Mouse (Mus musculus): Measurements from ENCODE around the gene Gm5089. TPM values are rescaled to one million over a fixed set of nuclear protein-coding genes. Genes with fewer than 3 reads are reported as not detected.

The Gm5089 gene
- polyA plus RNA-seq, 1 experiment from 2014 or later: not detected

DNA sequence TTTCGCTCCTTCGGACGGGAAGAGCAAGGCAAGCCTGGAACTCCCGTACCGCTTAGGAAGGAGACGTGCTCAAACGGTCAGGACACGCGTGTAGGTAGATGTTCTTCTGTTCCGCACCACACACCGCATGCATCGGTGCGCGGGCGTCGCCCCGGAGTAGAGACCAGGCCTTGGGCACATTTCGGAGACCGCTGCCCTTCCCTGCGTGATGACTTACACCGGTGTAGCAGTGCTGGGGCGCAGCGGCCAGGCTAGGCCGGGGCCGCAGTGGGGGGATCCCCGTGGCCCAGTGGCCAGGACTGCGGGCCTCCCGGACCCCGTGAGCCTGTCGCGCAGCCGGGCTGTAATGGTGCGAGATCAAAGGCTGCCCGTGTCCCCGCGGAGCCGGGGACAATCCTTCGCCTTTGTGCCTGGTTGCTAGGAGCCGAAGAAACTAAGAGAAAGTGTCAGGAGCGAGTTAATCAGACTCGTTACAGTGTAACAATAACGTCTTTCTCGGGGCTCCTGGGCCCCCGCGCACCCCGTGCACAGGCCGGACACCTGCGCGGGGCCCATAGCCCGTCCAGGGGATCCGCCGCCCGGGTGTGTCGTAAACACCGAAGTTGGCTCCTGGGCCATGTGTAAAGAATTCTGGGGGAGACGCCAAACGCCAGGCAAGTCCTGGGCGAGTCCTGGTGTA lies 44.2 kb downstream of the Gm5089 start:
- Histone ChIP-seq H3K4me2 (peak overlapping the region; percentile 75), H3K36me3 (no peaks in the 10 kb centered on the region), H3K4me3 (peak overlapping the region; percentile 51), H3K9ac (peak overlapping the region; percentile 69), H3K27ac (replicated peaks) (no peak overlapping the region), H3K4me1 (peaks cover 16% of the 10 kb centered on the region), H3K9me3 (no peaks in the 10 kb centered on the region), H3K27me3 (replicated peaks) (peaks cover 86% of the 10 kb centered on the region)
- WGBS: 2% methylated on average over 58 of the region's 58 CpGs
- ATAC-seq (ENCODE audit: extremely low read depth, insufficient number of reproducible peaks, low FRiP score, low TSS enrichment): no peak

DNA sequence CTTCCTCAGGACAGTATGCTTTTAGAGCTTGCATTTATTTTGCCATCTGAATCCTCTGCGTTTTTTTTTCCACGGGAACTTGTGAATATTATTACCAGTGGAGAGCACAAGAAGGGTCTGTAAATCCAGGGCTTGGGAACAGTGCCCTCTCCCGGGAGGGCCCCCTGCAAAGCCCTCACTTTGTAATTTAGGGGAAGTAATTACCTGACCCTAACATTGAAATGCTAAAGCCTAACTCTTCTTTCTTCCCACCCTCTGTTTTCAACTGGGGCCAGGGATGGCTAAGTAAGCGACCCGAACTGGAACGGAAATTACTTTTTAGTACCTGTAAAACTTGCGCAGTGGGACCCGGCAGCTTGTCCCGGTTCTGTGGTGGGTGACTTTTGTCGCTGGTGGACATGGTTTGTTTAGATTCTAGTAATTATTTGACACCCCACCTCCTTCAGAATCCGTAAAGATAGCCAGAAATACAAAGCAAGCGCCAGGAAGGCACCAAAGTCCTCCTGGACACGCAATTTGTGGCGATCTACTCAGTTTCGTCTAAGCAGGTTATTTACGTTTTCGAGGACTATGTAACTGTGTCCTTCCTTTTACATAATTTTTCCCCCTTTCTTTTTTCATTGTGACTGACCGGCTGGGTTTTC lies 44.9 kb downstream of the Gm5089 start:
- Histone ChIP-seq H3K36me3 (no peaks in the 10 kb centered on the region), H3K4me3 (peak overlapping the region; percentile 51), H3K4me1 (peaks cover 16% of the 10 kb centered on the region), H3K4me2 (peak overlapping the region; percentile 75), H3K27me3 (replicated peaks) (peaks cover 79% of the 10 kb centered on the region), H3K27ac (replicated peaks) (no peak overlapping the region), H3K9ac (peak overlapping the region; percentile 69), H3K9me3 (no peaks in the 10 kb centered on the region)
- no peak for ATAC-seq (ENCODE audit: extremely low read depth, insufficient number of reproducible peaks, low FRiP score, low TSS enrichment)
- WGBS: 3% methylated on average over 18 of the region's 18 CpGs

DNA sequence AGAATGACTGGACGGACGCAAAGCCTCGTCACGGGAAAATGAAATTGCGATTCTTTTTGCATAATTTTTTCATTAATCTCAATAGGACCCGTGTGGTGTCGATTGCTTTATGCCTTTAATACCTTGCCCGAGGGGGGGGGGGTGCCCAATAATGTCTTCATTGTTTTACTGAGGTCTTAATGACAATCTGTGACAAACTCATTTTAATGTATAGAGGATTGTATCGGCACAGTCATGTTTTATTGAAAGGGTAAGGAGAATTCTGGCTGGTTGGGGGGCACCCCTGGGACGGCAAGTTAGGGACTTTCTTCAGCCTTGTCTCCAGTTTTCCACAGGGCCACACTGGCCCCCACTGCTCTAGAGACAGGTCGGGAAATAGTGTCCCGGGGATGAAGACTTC lies 45.7 kb downstream of the Gm5089 start:
- Histone ChIP-seq H3K9me3 (no peaks in the 10 kb centered on the region), H3K4me1 (peaks cover 16% of the 10 kb centered on the region), H3K9ac (no peak overlapping the region), H3K36me3 (no peaks in the 10 kb centered on the region), H3K4me3 (no peak overlapping the region), H3K4me2 (no peak overlapping the region), H3K27ac (replicated peaks) (no peak overlapping the region), H3K27me3 (replicated peaks) (peaks cover 72% of the 10 kb centered on the region)
- ATAC-seq (ENCODE audit: extremely low read depth, insufficient number of reproducible peaks, low FRiP score, low TSS enrichment): no peak
- 66% methylated on average over 12 of the region's 12 CpGs for WGBS

DNA sequence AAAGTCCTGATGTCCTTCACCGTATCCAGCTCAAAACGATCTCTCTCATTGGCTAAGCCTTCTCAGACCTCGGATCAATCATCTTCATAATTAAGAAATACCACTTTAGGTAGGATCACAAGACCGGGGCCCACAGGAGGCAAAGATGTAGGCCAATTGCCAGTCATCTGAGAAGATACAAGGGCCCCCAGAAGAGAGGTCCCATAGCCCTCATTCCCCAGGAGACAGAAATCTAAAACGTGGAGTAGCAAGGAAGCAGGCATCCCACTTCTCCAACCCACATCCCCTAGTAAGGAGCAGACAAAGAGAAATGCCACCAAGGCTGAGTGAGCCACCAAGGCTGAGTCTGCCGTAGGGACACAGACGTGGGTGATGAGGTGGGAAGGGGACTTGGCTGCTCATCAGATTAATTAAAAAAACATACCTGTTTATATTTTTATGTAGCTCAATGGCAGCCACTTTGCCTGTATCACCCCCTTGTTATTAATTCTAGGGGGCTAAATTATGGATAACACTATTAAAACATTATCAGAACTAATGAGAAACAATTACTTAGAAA lies 46.2 kb downstream of the Gm5089 start:
- no peaks in the 10 kb centered on the region for H3K9me3 ChIP-seq
- no peak overlapping the region for H3K27ac ChIP-seq (replicated peaks)
- no peaks in the 10 kb centered on the region for H3K36me3 ChIP-seq
- no peak overlapping the region for H3K9ac ChIP-seq
- H3K4me1 ChIP-seq: peaks cover 16% of the 10 kb centered on the region
- ATAC-seq (ENCODE audit: extremely low read depth, insufficient number of reproducible peaks, low FRiP score, low TSS enrichment): no peak
- peaks cover 66% of the 10 kb centered on the region for H3K27me3 ChIP-seq (replicated peaks)
- H3K4me3 ChIP-seq: no peak overlapping the region
- no peak overlapping the region for H3K4me2 ChIP-seq
- WGBS: 81% methylated on average over 7 of the region's 7 CpGs

DNA sequence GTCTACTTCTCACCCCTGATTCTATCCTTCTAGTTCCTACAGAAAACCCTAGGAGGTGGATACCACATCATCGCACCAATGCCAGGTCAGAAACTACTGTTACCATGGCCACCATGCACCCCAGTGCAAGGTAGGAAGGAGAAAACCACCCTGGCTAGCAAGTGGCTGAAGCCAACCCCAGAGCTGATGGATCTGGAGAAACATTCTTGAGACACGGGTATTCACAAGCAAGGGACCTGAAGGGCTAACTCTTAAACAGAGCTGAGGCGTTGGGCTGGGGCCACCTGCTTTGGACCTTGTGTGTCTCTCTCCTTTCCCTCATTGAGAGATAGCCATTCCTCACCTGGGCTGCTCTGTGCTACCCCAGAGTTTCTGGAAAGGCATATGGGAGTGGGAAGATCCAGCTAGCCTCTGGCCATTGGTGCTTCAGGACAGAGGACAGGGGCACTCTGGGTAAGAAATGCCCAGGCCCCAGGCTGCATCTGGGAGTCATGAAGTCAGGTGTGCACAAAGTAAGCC lies 47.4 kb downstream of the Gm5089 start:
- 75% methylated on average over 3 of the region's 3 CpGs for WGBS
- no peak for ATAC-seq (ENCODE audit: extremely low read depth, insufficient number of reproducible peaks, low FRiP score, low TSS enrichment)
- H3K27me3 ChIP-seq (replicated peaks): peaks cover 56% of the 10 kb centered on the region

DNA sequence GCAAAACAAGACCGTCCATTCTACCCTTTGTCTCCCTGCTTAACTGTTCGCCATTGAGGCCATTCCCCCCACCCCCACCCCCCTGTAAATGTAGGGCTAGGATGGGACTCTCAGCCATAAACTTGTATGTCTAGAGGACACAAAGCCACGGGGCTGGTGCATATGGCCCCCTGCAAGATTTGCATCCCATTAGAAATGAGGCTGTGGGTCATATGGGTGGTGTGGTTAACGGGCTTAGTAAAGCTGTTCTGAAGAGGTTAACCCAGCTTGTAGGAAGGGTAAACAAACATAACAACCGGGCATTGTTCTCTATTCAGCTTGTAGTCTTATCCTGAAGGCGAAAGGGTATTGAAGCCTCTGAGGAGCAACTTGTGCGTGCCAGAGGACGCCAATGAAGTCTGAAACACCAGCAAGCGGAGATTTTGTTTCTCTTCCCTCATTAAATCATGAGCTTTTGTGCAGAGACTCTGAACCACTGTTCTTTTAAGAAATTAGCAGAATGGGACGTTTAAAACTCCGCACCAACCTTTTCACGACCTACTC lies 48.1 kb downstream of the Gm5089 start:
- Histone ChIP-seq H3K9me3 (no peaks in the 10 kb centered on the region), H3K9ac (no peak overlapping the region), H3K4me2 (no peak overlapping the region), H3K4me1 (peaks cover 16% of the 10 kb centered on the region), H3K27me3 (replicated peaks) (peaks cover 49% of the 10 kb centered on the region), H3K36me3 (no peaks in the 10 kb centered on the region), H3K4me3 (no peak overlapping the region), H3K27ac (replicated peaks) (no peak overlapping the region)
- 64% methylated on average over 12 of the region's 12 CpGs for WGBS
- no peak for ATAC-seq (ENCODE audit: extremely low read depth, insufficient number of reproducible peaks, low FRiP score, low TSS enrichment)

More for the DNA sequence above, 47.4 kb downstream of the Gm5089 start:
- Histone ChIP-seq H3K9ac (no peak overlapping the region), H3K36me3 (no peaks in the 10 kb centered on the region), H3K4me3 (no peak overlapping the region), H3K27ac (replicated peaks) (no peak overlapping the region), H3K9me3 (no peaks in the 10 kb centered on the region), H3K4me2 (no peak overlapping the region), H3K4me1 (peaks cover 16% of the 10 kb centered on the region)

DNA sequence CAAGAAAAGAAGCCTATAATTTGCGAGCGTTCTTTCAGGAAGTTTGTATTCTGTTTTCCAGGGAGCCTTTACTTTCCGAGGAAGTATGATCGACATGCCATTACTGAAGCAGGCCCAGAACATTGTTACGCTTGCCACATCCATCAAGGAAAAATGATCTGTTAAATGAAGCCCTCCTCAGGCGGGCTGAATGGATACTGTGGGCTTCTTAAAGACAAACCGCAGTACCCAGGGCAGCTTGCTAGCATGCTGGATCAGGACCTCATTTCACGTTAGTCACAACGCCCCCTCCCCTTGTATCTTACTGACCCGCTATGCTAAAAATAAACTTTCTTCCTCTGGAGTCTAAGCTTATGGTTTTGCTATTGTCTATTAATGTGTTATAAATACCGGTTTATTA lies 49.0 kb downstream of the Gm5089 start:
- no peak overlapping the region for H3K9ac ChIP-seq
- H3K4me3 ChIP-seq: no peak overlapping the region
- no peak overlapping the region for H3K4me2 ChIP-seq
- H3K36me3 ChIP-seq: no peaks in the 10 kb centered on the region
- H3K9me3 ChIP-seq: no peaks in the 10 kb centered on the region
- peaks cover 14% of the 10 kb centered on the region for H3K4me1 ChIP-seq
- ATAC-seq (ENCODE audit: extremely low read depth, insufficient number of reproducible peaks, low FRiP score, low TSS enrichment): no peak
- 71% methylated on average over 11 of the region's 11 CpGs for WGBS
- H3K27ac ChIP-seq (replicated peaks): no peak overlapping the region
- peaks cover 40% of the 10 kb centered on the region for H3K27me3 ChIP-seq (replicated peaks)

- Histone ChIP-seq H3K27ac (replicated peaks) (no peak overlapping the region), H3K4me2 (no peak overlapping the region), H3K27me3 (replicated peaks) (peaks cover 20% of the 10 kb centered on the region), H3K9me3 (no peaks in the 10 kb centered on the region), H3K4me1 (no peaks in the 10 kb centered on the region), H3K9ac (no peak overlapping the region), H3K4me3 (no peak overlapping the region), H3K36me3 (no peaks in the 10 kb centered on the region)
- no peak for ATAC-seq (ENCODE audit: extremely low read depth, insufficient number of reproducible peaks, low FRiP score, low TSS enrichment)
- WGBS: 88% methylated on average over 5 of the region's 5 CpGs
These were observed 51.0 kb downstream of the Gm5089 start for GRCm38 (mm10) chr14:122399906-122400305.

GRCm38 (mm10) chr14:122398676-122399075 lies 52.2 kb downstream of the Gm5089 start:
- Histone ChIP-seq H3K9ac (no peak overlapping the region), H3K4me3 (no peak overlapping the region), H3K27me3 (replicated peaks) (peaks cover 8% of the 10 kb centered on the region), H3K4me2 (no peak overlapping the region), H3K36me3 (no peaks in the 10 kb centered on the region), H3K4me1 (no peaks in the 10 kb centered on the region), H3K27ac (replicated peaks) (no peak overlapping the region), H3K9me3 (no peaks in the 10 kb centered on the region)
- 72% methylated on average over 4 of the region's 4 CpGs for WGBS
- no peak for ATAC-seq (ENCODE audit: extremely low read depth, insufficient number of reproducible peaks, low FRiP score, low TSS enrichment)

- ATAC-seq (ENCODE audit: extremely low read depth, insufficient number of reproducible peaks, low FRiP score, low TSS enrichment): no peak
- H3K36me3 ChIP-seq: no peaks in the 10 kb centered on the region
- H3K27me3 ChIP-seq (replicated peaks): no peaks in the 10 kb centered on the region
- H3K27ac ChIP-seq (replicated peaks): no peak overlapping the region
- H3K9me3 ChIP-seq: no peaks in the 10 kb centered on the region
- 81% methylated on average over 1 of the region's 1 CpGs for WGBS
- H3K4me2 ChIP-seq: no peak overlapping the region
- no peaks in the 10 kb centered on the region for H3K4me1 ChIP-seq
- no peak overlapping the region for H3K9ac ChIP-seq
- H3K4me3 ChIP-seq: no peak overlapping the region
These were observed 57.8 kb downstream of the Gm5089 start for GRCm38 (mm10) chr14:122393119-122393518.

DNA sequence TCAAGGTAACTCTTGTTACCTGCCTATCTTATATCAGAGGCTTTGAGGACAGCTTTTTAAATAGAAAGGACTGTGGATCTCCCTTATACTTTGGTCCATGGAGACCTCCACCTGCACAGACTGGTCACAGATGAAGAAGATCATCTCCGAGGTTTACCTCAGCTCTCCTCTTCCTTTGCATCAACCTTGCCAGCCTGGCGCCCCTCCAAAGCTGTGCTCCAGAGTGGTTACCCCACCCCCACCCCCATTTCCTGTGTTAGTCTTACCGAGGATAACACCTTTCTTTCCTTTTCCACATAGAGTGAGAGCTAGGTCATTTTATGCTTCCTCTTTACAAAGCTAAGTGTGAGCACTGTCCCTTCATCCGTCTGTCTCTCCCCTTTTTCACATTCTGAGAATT lies 60.0 kb downstream of the Gm5089 start:
- H3K4me3 ChIP-seq: no peak overlapping the region
- no peaks in the 10 kb centered on the region for H3K4me1 ChIP-seq
- no peaks in the 10 kb centered on the region for H3K9me3 ChIP-seq
- no peaks in the 10 kb centered on the region for H3K27me3 ChIP-seq (replicated peaks)
- no peak for ATAC-seq (ENCODE audit: extremely low read depth, insufficient number of reproducible peaks, low FRiP score, low TSS enrichment)
- no peak overlapping the region for H3K27ac ChIP-seq (replicated peaks)
- no peak overlapping the region for H3K9ac ChIP-seq
- H3K4me2 ChIP-seq: no peak overlapping the region
- WGBS: 36% methylated on average over 4 of the region's 4 CpGs
- no peaks in the 10 kb centered on the region for H3K36me3 ChIP-seq
